Mouse (Mus musculus) left cerebral cortex, postnatal 25 days (tissue): ENCODE measurements around the gene Cnn3. TPM values are rescaled to one million over a fixed set of nuclear protein-coding genes. Genes with fewer than 3 reads are reported as not detected.

Source experiments
- DNase-seq, 2 experiments: peaks; one replicate each; pipeline ENCODE4 v3.0.0; 2022; ENCODE audit warnings: low spot score in 2 of 2, mixed read lengths in 1 of 2
- intact Hi-C: fragments of 180-260 bp; cut with DNase I; formaldehyde crosslinking; loops from one replicate; pipeline ENCODE4 v1.15.1; 2025
- total RNA-seq, 2 experiments: library from RNA; stranded (reverse); gene quantifications; 2 replicates each; pipeline ENCODE4 v1.2.3; 2021

The Cnn3 gene
- total RNA-seq, result 10 to 100 TPM; 66.1 to 66.7 TPM

- intact Hi-C loops, result loop anchor here (2.0 to 5.0 kb wide), 3 partner anchors 69 to 115 kb away; no protein-coding TSS in a partner anchor
- DNase-seq, result peak; percentile 81 to 83
These were observed at the start of gene Cnn3 for GRCm38 (mm10) chr3:121425861-121426620. Cnn3 (plus strand) TSS chr3:121426497.

GRCm38 (mm10) chr3:121378708-121379612, 47.3 kb upstream of the Cnn3 start:
- no peak for DNase-seq
- intact Hi-C loops, result no loop called here

GRCm38 (mm10) chr3:121379699-121380098, 46.6 kb upstream of the Cnn3 start:
- no peak for DNase-seq
- intact Hi-C loops, result no loop called here

GRCm38 (mm10) chr3:121387471-121388009, 38.8 kb upstream of the Cnn3 start:
- no peak for DNase-seq
- intact Hi-C loops, result no loop called here

- DNase-seq, result no peak
- intact Hi-C loops, result no loop called here
These were observed 36.9 kb upstream of the Cnn3 start for GRCm38 (mm10) chr3:121389366-121389765.

- DNase-seq, result peak; percentile 4 to 26
- intact Hi-C loops, result no loop called here
These were observed 36.3 kb upstream of the Cnn3 start for GRCm38 (mm10) chr3:121389860-121390530.

GRCm38 (mm10) chr3:121390724-121391123, 35.6 kb upstream of the Cnn3 start:
- DNase-seq, result no peak
- intact Hi-C loops, result no loop called here

- intact Hi-C loops, result no loop called here
- DNase-seq, result no peak
These were observed 30.6 kb upstream of the Cnn3 start for GRCm38 (mm10) chr3:121395588-121396295.

GRCm38 (mm10) chr3:121396561-121396960, 29.7 kb upstream of the Cnn3 start:
- no peak for DNase-seq
- intact Hi-C loops, result no loop called here

- no peak for DNase-seq
- intact Hi-C loops, result no loop called here
These were observed 29.3 kb upstream of the Cnn3 start for GRCm38 (mm10) chr3:121397007-121397406.

- DNase-seq, result no peak
- intact Hi-C loops, result no loop called here
These were observed 24.9 kb upstream of the Cnn3 start for GRCm38 (mm10) chr3:121401384-121401783.

GRCm38 (mm10) chr3:121402096-121402495, 24.2 kb upstream of the Cnn3 start:
- intact Hi-C loops, result no loop called here
- DNase-seq, result no peak

GRCm38 (mm10) chr3:121403449-121403848, 22.8 kb upstream of the Cnn3 start:
- intact Hi-C loops, result no loop called here
- no peak for DNase-seq

- intact Hi-C loops, result no loop called here
- no peak for DNase-seq
These were observed 21.2 kb upstream of the Cnn3 start for GRCm38 (mm10) chr3:121405101-121405500.

- intact Hi-C loops, result no loop called here
- no peak for DNase-seq
These were observed 18.9 kb upstream of the Cnn3 start for GRCm38 (mm10) chr3:121407417-121407816.

GRCm38 (mm10) chr3:121408386-121408785, 17.9 kb upstream of the Cnn3 start:
- no peak for DNase-seq
- intact Hi-C loops, result no loop called here

- intact Hi-C loops, result no loop called here
- no peak for DNase-seq
These were observed 14.8 kb upstream of the Cnn3 start for GRCm38 (mm10) chr3:121411450-121411849.

- intact Hi-C loops, result no loop called here
- DNase-seq, result no peak
These were observed 9.8 kb upstream of the Cnn3 start for GRCm38 (mm10) chr3:121416171-121417154.
